Mouse (Mus musculus) c-Kit-positive CD71-positive TER-119-positive erythroid progenitor cells, embryonic 14.5 days (primary cell): ENCODE measurements at regions not wholly inside any gene's neighbourhood (a gene's known extent, or its start where the extent isn't known, plus 50 kb on each side); places are given as distances from the start of the nearest gene placed in this dataset.

Source experiments
- DNase-seq: peaks from one replicate; pipeline ENCODE4 v3.0.0-alpha.2; 2013; ENCODE audit warnings: low spot score

GRCm38 (mm10) chr3:148658368-148658767, 332.0 kb downstream of the Adgrl2 start:
- no peak for DNase-seq

GRCm38 (mm10) chr3:148656187-148656586, 334.2 kb downstream of the Adgrl2 start:
- no peak for DNase-seq

- no peak for DNase-seq
These were observed 340.1 kb downstream of the Adgrl2 start for GRCm38 (mm10) chr3:148650241-148650640.

- no peak for DNase-seq
These were observed 345.4 kb downstream of the Adgrl2 start for GRCm38 (mm10) chr3:148644924-148645323.

- DNase-seq = no peak
These were observed 348.8 kb downstream of the Adgrl2 start for GRCm38 (mm10) chr3:148641581-148641980.

- no peak for DNase-seq
These were observed 349.7 kb downstream of the Adgrl2 start for GRCm38 (mm10) chr3:148640680-148641101.

GRCm38 (mm10) chr3:148635101-148635500, 355.3 kb downstream of the Adgrl2 start:
- DNase-seq = no peak

- no peak for DNase-seq
These were observed 356.0 kb downstream of the Adgrl2 start for GRCm38 (mm10) chr3:148634352-148634751.

- DNase-seq = no peak
These were observed 357.1 kb downstream of the Adgrl2 start for GRCm38 (mm10) chr3:148633291-148633690.

GRCm38 (mm10) chr3:148632449-148632848, 357.9 kb downstream of the Adgrl2 start:
- no peak for DNase-seq

GRCm38 (mm10) chr3:148631415-148632192, 358.8 kb downstream of the Adgrl2 start:
- DNase-seq = no peak

- DNase-seq = no peak
These were observed 359.5 kb downstream of the Adgrl2 start for GRCm38 (mm10) chr3:148630865-148631264.

- no peak for DNase-seq
These were observed 375.2 kb downstream of the Adgrl2 start for GRCm38 (mm10) chr3:148614971-148615671.

GRCm38 (mm10) chr3:148613443-148613842, 376.9 kb downstream of the Adgrl2 start:
- DNase-seq = no peak

GRCm38 (mm10) chr3:148603276-148603675, 387.1 kb downstream of the Adgrl2 start:
- no peak for DNase-seq

- DNase-seq = no peak
These were observed 387.6 kb downstream of the Adgrl2 start for GRCm38 (mm10) chr3:148602730-148603255.

- DNase-seq = no peak
These were observed 394.8 kb downstream of the Adgrl2 start for GRCm38 (mm10) chr3:148595561-148595960.

GRCm38 (mm10) chr3:148589556-148589955, 400.8 kb downstream of the Adgrl2 start:
- DNase-seq = no peak

GRCm38 (mm10) chr3:148575735-148576134, 414.6 kb downstream of the Adgrl2 start:
- no peak for DNase-seq

GRCm38 (mm10) chr3:148572493-148572892, 417.9 kb downstream of the Adgrl2 start:
- DNase-seq = no peak

- no peak for DNase-seq
These were observed 425.6 kb downstream of the Adgrl2 start for GRCm38 (mm10) chr3:148564716-148565115.

GRCm38 (mm10) chr3:148561211-148561610, 429.1 kb downstream of the Adgrl2 start:
- DNase-seq = no peak
